Mouse (Mus musculus) embryo, embryonic 10.5 days (tissue): ENCODE results near the gene Astn1.

Source experiments
- DNase-seq: peaks from one replicate; pipeline ENCODE4 v3.0.0-alpha.2; 2015; ENCODE audit warnings: low spot score

Astn1 gene

DNA sequence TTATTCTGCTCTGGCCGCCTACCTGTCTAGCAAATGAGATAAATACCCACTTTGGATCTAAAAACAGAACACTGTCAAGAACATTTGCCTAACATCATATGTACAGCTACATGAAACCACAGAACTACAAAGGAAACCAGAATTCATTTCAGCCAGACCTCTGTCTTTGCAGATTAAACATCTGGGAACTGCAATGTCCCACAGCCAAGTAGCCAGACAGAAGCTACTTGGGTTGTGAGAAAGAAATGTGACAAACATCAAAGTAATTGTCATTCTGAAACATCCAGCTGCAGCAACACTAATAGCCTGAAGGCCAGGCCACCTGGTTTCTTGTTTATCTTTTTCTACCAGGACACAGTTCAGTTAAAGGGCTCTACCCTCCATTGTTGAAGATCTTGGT is 245.1 kb downstream of the Astn1 start:
- no peak for DNase-seq

DNA sequence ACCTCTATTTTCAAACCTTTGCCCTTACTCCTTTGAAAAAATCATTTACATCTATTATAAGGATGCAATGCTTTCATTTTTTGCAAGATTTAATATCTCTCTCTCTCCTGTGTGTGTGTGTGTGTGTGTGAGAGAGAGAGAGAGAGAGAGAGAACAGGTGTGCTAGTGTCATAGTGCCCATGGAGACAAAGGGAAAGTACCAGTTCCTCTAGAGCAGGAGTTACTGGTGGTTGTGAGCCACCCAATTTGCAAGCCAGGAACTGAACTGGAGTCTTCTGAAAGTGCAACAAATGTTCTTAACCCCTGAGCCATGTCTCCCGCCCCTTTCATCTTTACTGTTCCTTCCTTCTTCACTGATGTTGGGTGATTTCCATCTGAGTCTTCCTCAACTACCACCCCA is 253.1 kb downstream of the Astn1 start:
- no peak for DNase-seq

DNA sequence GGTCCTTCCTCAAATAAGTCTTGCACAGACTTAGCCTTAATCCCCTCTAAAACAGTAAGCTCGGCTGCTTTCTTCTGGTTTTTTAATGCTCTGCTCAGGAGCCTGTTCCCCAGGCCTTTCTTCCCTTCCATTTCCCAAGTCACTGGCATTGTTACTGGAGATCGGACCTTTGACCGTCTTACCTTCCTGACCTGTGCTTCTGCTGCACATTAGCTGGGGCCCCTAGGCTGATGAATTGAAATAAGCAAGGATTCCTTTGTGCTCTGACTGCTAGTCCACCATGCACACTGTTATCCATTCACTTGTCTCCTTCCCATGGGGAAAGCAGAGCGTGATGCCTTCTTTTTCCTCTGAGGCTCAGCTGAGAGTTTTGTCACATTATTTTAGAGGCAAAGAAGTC is 255.9 kb downstream of the Astn1 start:
- no peak for DNase-seq

DNA sequence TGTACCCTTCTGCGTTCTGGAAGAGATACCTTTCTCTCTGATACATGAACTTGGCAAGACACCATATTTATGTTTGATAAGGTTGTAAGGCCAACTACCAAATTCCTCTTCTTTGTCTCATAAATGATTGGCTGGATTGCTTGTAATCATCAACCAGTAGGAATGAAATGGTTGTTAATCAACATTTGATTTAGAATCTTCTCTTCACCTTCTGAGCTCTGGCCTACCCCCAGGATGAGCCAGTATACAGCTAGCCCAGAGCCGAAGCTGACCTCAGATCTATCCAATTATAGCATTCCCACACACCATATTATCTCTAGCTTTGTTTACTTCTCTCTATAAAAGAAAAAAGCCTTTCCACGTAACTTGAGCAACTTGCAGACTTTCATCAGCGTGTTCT is 270.9 kb downstream of the Astn1 start:
- DNase-seq = no peak

DNA sequence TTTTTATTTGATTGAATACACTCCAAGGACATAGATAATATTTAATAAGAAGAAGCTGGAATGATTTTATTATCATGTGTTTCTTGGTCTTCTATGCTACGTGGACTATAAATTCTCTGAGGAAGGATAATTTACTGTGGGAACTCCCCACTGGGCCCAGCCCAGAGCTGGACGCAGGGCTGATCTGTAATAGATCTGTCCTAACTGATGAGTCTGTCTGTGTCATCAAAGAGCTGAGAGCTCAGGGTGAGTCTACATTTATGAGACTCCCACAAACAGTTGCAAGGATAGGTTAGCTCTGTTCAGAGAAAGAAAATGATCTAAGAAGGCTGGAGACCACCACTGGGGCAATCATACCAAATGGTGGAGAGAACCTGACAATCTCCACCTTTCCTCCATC is 271.4 kb downstream of the Astn1 start:
- no peak for DNase-seq

DNA sequence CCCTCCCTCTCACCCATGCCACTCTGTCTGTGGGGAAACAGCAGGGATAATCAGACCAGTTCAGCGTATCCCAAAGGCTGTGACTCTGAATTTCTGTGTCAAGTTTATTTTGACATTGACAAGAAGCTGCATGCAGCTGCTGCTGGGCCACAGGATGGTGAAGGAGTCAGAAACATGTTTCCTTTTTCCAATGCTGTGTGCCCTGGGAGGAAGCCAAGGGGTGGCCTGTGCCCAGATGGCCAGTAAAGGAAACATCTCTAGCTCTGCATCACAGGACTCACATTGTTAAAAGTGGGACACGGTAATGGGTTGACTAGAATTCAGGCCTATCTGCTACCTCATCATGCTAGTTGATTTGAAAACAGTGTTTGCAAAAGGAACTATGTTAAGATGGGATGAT is 279.2 kb downstream of the Astn1 start:
- DNase-seq = no peak

DNA sequence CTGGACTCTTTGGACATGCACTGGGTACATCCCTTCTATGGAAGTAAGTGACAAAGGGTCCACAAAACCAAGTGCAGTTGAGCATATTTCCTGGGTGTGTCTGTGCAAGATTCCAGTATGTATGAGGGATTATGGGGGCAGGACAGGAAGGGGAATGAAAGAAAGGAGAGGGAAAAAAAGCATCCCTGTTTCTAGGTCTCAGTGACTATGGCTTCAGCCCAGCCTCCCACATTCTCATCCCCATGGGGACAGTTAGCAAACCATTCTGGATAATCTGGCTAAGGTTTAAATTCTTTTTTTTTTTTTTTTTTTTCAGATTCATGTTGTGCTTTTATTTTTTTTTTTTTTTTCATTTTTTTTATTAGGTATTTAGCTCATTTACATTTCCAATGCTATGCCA is 280.2 kb downstream of the Astn1 start:
- no peak for DNase-seq

DNA sequence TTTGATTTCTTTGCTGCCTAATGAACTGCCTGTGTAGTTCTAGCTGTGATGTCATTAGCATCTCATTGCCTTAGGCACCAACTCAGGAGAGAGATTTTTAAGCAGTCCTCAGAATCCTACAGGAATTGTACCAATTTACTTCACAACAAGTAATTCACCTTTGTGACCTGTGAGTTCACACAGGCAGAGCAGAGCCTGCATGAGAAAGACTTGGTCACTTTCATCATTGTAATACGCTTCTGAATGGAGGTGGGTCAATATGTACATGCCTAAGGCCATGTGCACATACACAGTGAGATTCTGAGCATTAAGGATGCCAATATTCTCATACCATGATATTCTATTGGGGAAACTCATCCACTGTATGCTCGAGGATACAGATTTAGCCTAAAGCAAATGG is 290.7 kb downstream of the Astn1 start:
- DNase-seq = no peak

DNA sequence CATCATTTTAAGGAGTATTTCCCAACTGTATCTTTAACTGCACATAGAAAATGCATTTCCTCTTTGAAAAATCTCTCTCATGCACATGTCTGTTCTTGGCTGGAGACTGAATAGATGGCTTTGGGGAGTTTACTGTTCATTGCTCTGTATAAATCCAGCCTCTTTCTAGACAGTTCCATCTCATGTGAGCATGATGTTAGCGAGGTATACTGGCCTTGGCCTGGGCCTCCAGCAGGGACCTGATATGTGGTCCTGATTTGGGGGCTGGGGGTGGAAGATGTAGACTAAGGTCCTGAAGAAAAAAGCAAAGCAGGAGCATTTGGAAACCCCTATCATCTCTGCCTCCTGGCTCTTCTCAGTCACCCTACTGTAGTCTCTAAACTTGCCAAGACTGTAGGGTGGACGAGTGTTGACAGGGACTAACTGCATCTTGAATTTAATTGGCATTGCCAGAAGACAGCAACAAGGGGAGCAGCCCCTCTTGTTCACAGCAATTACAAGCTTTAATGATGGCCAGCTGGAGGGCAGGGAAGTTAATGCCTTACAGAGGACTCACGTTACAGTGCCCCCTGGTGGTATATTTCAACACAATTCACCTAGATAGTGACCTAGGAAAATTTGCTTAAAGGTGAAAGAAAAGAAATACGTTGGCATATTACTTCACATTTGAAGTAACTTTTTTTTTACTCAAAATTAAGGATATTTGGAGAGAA is 291.9 kb downstream of the Astn1 start:
- DNase-seq = peak; percentile 85

DNA sequence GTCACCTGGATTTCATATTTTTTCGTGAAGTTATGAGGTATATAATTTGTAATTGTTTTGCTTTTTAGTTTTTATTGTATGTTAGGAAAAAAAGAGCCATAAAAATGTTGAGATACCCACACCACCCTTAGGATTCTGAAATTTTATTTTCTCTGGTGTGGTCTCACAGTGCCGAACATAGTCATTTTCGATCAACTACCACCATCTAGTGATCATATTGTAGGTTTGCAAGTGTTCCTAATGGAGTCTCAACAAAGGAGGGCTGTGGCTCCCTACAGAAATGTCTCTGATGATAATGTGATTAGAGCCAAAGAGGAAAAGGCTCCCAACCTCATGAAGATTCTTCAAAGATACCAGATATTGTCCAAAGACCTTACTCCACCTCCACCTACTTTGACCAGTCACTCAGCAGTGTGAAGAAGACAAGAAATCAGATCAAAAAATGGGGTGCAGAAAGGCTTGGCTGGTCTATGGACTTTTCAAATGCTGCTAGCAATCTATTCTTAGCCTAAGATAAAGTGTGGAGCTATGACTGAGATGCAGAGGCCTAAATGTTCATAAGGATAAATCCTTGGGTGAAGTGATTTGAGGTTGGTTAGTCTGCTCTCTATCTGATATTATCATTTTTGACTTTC is 292.6 kb downstream of the Astn1 start:
- DNase-seq = peak; percentile 79

DNA sequence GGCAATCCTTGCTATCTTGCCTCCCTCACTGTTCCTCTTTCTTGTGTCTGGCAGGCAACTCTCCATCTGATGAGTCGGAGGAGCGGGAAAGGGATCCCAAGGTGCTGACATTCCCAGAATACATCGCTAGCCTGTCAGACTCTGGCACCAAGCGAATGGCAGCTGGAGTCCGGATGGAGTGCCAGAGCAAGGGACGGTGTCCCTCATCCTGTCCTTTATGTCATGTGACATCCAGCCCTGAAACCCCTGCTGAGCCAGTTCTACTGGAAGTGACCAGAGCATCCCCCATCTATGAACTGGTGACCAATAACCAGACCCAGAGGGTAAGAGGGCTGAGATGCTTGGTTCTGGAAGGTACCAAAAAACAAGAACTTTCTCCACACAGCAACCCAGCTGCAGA is 294.9 kb downstream of the Astn1 start:
- no peak for DNase-seq

DNA sequence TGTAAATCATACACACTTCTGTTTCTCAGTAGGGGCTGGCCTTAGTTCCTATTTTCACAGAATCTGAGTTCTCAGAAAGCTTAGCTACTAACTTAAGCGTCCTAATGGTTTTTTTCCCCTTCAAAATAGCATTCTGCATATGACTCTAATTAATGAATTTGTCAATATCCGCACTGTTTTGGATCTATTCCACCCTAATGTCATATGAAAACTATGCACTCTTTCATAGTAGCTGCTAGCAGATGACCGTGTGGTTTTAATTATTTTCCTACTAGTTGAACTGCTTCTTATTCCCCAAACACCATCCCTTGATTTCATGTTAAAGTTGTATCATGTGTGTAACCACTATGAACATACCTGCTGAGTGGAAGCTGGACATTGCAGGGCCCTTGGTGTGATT is 303.9 kb downstream of the Astn1 start:
- DNase-seq = no peak

DNA sequence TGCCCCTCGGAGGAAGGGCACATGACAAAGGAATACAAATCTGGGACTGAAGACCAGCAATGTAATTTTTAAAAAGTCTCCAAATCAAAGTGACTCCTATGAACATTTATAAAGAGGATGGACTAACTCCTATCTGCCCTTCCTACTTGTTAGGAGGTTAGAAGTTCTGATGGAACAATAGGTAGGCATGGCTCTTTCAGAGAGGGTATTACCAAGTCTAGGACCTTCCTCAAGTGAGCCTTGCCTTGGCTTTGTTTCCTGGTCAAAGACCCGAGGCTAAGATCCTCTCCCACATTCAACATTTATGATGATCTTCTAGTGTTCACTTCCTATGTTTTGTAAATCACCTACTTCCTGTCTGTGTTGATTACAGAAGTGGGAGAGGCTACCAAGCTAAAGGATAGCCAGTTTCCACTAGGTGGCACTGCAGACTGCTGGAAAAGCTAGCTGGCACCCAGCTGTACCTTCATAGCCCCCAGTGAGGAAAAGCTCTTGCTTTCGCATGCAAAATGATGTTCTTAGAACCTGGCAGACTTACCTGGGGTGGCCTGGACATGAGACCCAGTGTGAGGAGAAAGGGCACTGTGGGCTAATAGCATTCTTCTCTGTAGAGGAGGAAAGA is 308.0 kb downstream of the Astn1 start:
- DNase-seq = peak; percentile 80

DNA sequence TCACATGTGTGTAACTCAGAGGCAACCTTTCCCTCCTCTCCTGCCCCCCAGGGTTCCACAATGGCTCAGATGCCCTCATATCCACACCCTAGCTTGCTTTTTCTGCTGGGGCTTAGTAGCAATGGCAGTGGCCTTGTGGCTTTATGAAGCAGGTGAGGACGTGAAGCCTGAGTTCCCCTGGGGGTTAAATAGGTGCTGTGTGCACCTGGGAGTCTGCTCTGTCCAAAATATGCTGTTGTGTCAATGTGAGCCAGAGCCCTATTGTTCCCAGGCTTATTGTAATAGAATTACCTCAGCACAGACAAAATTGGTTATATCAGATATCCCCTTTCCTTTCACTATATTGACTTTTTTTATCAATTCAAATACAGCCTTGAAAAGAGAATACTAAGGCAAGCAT is 325.7 kb downstream of the Astn1 start:
- no peak for DNase-seq

DNA sequence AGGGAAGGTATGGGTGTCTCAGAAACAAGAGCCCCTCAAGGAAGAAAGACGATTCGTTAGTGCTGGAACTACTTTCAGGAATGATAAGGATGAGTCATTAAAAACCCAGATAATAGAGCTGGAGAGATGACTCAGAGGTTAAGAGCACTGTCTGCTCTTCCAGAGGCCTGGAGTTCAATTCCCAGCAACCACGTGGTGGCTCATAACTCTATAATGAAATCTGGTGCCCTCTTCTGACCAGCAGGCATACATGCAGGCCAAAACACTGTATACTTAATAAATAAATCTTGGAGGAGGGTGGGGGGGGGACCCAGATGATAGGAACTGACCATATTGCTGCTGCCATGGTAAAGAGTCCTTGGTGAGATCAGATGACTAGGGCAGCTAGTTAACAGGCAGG is 335.4 kb downstream of the Astn1 start:
- DNase-seq = no peak

DNA sequence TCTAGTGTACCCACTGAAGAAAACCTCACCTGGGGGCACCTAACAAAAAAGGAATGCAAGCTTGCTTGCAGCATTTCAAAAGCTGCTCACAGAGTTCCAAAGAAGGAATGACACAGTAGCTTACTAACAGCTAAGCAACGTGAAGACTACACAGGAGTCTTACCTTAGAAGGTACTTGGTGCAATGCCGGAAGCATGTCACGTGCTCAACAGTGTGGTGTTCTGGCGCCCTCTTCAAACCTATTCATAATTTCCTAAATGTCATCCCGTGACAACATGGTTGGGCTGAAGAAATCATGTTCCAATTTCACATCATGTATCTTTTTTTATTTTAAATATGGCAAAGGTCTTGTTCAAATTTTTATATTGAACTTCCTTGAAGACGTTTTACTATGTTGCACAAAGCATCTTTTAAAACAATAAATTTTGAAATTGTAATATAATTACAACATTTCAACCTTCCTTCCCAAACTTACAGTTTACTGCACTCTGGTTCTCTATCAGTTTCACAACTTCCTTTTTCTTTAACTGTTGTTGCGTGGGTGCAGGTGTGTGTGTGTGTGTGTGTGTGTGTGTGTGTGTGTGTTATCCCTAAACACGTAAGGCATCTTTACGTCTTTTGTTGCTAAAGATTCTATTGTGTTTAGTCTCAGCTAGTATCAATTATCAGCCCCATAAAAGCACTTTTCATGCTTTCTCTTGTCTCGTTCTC is 335.9 kb downstream of the Astn1 start:
- no peak for DNase-seq

DNA sequence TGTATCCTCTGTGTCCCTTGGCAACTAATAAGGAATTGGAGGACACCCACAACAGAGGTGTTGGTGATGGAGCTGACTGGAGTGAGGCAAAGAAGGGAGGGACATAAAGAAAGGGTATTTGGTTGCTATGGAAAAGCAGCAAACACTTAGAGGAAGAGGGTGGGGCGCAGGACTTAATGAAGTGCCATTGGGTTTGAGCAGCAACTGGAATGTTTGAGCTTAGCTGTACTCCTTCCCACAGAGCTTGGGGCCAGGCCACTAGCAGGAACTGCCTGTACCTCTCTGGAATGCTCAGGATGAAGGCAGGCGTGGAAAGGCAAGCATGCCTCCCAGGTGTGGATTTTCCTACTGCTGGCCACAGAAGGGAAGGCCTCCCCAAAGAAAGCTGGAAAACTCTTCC is 337.2 kb downstream of the Astn1 start:
- no peak for DNase-seq

DNA sequence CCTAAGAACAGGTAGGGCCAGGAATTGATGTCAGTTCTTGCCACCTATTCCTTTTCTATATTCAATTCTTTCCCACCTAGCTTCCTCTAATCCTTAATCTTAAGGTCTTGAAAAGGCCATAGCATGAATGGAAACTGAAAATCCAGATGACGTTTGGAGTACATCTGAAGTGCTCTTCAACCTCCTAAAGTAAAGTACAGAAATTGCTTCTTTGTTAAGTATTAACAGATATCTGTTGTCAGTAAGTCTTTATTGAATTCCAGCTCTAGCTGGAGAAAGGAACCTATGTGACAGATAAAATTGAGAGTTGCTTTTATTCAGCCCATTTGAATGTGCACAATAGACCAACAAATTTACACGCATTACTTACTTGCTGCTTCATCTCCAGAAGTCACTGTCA is 338.1 kb downstream of the Astn1 start:
- no peak for DNase-seq

DNA sequence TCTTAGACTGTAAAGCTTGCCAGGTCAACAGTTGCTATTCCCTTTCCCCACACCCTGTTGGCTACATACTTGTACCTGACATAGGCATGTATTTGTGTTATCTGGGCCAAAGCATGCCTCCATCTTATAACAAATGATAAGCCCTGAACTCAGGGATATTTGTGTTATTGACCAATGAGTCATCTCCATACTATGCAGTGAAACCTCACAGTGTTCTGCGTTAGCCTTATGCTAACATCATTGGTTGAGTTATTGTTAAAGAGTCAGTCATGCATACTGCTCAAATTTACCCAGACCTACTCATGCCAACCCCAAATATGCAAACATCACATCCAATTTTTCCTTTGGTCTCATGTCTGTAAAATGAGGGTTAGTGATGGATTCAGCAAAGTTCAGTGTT is 339.3 kb downstream of the Astn1 start:
- no peak for DNase-seq

DNA sequence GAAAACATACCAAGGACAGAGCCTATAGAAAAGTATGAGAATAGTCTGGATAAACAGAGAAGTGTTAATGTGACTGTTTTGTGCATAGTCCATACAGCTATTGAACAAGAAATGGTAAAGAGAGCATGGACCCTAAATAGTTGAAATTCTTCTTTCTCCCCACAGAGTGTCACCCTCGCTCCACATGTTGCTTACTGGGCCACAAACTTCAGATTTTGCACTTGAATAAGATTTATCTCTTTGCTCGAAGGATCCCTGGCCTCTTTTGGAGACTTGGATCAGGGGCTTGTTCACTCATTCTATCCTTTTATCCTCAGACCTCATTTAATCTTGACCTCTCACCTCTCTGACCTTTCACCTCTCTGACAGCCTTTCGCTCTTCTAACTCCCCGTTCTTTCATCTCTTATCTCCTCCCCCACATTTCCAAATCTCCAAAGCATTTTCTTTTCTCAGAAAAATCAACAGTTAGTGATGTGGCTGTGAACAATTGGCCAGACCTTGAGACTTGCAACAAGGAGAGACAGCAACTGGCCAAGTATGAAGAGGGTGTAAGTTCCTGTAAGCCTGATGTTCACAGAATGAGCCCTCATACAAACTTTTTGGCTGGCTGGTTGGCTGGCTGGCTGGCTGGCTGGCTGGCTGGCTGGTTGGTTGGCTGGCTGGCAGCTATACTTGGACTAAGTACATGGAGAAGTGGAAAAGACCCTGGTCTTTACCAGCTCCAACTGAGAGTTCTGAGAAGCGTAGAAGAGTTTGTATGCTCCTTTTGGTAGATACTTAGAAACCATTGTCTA is 351.4 kb downstream of the Astn1 start:
- DNase-seq = peak; percentile 66

DNA sequence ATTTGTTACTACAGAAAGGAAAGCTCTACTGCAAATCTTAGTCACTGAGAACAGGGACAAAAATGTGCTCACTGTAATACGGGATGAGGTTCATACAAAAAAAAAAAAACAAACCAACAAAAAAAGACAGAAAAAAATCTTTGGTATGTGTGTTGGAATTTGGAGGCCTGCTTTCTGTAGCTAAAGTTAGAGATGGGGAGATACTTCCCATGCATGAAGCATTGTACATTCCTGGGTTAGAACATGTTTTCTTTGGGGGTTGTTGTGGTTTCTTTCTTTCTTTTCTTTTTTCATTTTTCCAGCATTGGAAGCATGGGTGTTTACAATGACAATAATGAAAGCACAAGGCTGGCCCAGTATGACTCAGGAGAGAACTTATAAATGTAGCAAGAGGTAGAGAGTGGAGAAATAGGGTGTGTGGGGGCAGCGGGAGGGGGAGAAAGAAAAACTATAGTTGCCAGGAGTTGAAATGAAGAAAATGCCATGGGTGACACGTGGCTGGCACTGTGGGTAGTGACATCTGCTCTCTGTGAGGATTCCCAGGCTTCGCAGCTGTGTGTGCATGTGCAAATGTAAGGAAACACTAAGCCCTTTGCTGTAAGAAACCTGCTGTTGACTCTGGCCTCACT is 370.9 kb downstream of the Astn1 start:
- DNase-seq = no peak
